ENCODE assay signal across 8 mouse cellular contexts in the genomic region with DNA sequence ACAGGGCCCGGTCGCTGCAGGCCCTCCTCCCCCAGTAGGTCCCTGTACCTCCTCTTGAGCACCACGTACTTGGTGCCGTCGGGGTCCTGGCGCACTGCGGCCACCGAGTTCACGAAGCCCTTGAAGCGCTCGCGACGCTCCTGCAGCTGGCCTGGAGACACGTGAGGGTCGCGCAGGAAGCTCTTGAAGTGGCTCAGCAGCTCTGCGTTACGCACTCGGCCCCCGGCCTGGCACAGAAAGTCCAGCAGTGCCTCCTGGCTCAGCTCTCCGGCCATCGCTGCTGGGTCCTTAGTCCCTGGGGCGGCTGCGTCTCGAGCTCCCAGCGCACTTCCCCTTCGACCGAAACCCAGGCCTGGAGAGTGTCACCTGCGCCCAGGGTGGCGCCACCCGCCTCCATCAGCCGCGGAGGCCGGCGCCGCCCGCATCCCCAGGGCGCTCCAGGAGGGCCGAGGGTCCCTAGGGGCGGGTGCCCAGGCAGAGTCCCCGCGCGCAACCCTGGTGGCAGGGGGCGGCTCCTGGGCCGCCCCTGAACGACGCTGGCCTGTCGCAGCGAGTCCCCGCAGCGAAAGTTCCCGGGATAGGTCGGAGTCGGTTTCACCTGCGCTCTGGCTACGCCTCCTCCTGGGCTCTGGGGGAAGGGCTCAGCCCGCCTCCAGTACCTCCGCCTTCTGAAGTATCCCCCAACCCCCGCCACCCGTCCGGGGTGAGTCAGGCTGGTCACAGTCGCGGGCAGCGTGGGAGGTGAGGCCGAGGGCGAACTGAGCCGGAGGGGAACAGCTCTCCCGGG. TPM values are rescaled to one million over a fixed set of nuclear protein-coding genes. Genes with fewer than 3 reads are reported as not detected.
DNase-seq lines count a peak whose midpoint lies in the region; ATAC-seq and TF ChIP-seq lines count a peak whose summit lies in the region.

TSS of gene Sowahb (minus strand) at position 439 of the 787 bp plus-strand sequence.

- peak within 1 kb of the TSS; percentile 97 for H3K4me2 ChIP-seq in hindbrain, embryonic 12.5 days (replicated peaks)

- H3K9ac ChIP-seq in hindbrain, embryonic 12.5 days = peak within 1 kb of the TSS; percentile 46

- no peak within 1 kb of the TSS for H3K27ac ChIP-seq in hindbrain, embryonic 12.5 days
- H3K27ac ChIP-seq in small intestine, adult 2 months (ENCODE audit: insufficient read depth, low read depth, low read length) = peak within 1 kb of the TSS; percentile 95

- H3K27me3 ChIP-seq in hindbrain, embryonic 12.5 days = peaks cover 77% of the 10 kb centered on the region
- H3K27me3 ChIP-seq in megakaryocyte, embryonic 14.5 days (replicated peaks) = peaks cover 91% of the 10 kb centered on the region
- no peaks in the 10 kb centered on the region; the same call in 1 of the 2 replicates for H3K27me3 ChIP-seq in small intestine, adult 2 months (ENCODE audit: control insufficient read depth, insufficient read depth, low read length)

- intact Hi-C loops in left cerebral cortex, postnatal 36 days (cut with DNase I) = no loop called here

- H3K36me3 ChIP-seq in hindbrain, embryonic 12.5 days = no peaks in the 10 kb centered on the region
- no peaks in the 10 kb centered on the region for H3K36me3 ChIP-seq in megakaryocyte, embryonic 14.5 days (replicated peaks; ENCODE audit: low read length)
- H3K36me3 ChIP-seq in small intestine, adult 2 months (ENCODE audit: control insufficient read depth, insufficient read depth, low read length) = no peaks in the 10 kb centered on the region

- peak within 1 kb of the TSS; percentile 49 for H3K4me3 ChIP-seq in hindbrain, embryonic 12.5 days
- peak within 1 kb of the TSS; percentile 90 for H3K4me3 ChIP-seq in megakaryocyte, embryonic 14.5 days (replicated peaks)
- H3K4me3 ChIP-seq in small intestine, adult 2 months (ENCODE audit: low read depth, low read length) = peak within 1 kb of the TSS; percentile 86

- peak; percentile 70 for ATAC-seq in hindbrain, embryonic 12.5 days (ENCODE audit: low FRiP score)

- peak; percentile 7 for DNase-seq in thymus, postnatal 36 days
- no peak for DNase-seq in thymus, postnatal 10 days (ENCODE audit: low spot score in 2 of 2)
- DNase-seq in embryo, embryonic 9.5 days (ENCODE audit: extremely low spot score) = peak; percentile 65
- DNase-seq in left cerebral cortex, postnatal 36 days (ENCODE audit: low spot score in 2 of 2) = peak; percentile 69 to 72
- no peak for DNase-seq in layer of hippocampus, adult 9-10 months (ENCODE audit: low spot score)

- H3K4me1 ChIP-seq in hindbrain, embryonic 12.5 days = peaks cover 18% of the 10 kb centered on the region
- peaks cover 43% of the 10 kb centered on the region for H3K4me1 ChIP-seq in megakaryocyte, embryonic 14.5 days
- peaks cover 1% of the 10 kb centered on the region; the same call in 1 of the 2 replicates for H3K4me1 ChIP-seq in small intestine, adult 2 months (ENCODE audit: control insufficient read depth, insufficient read depth, insufficient read length, low read length)

- no peaks in the 10 kb centered on the region for H3K9me3 ChIP-seq in hindbrain, embryonic 12.5 days (replicated peaks)
- peaks cover 4% of the 10 kb centered on the region; the same call in 1 of the 2 replicates for H3K9me3 ChIP-seq in megakaryocyte, embryonic 14.5 days

- no peak for TF ChIP-seq CTCF in small intestine, adult 2 months (IDR thresholded peaks at IDR 0.05; ENCODE audit: extremely low read depth, insufficient read length, insufficient replicate concordance, low read depth, low read length)

- peak; percentile 63; the same call in 1 of the 2 replicates for TF ChIP-seq POLR2A in small intestine, adult 2 months (IDR thresholded peaks at IDR 0.05; ENCODE audit: low read depth, low read length)

- WGBS in hindbrain, embryonic 12.5 days = under 1% methylated on average over 68 of the region's 68 CpGs
- WGBS in small intestine, adult 2 months = under 1% methylated on average over 67 of the region's 68 CpGs

RNA-seq across cellular contexts. Expression of gene Sowahb, which starts in this region (rescaled TPM):
- polyA plus RNA-seq in hindbrain, embryonic 12.5 days (2016; fragmentation: Nextera tagmentation; extraction: Ambion mirVana) = 0.14 and 0.31 TPM in 2 replicates
- 10 to 100 TPM; 17.7 to 22.5 TPM for total RNA-seq in left cerebral cortex, postnatal 36 days (2021)
- polyA plus RNA-seq in megakaryocyte, embryonic 14.5 days (2012; ENCODE audit: insufficient read depth, low replicate concordance) = 0.09 TPM in 1 of 2 replicates, not detected in the other
- 15.4 and 33.6 TPM in 2 replicates for polyA plus RNA-seq in small intestine, adult 2 months (2012; rRNA removed)

Comparison
In these comparisons a context has a peak if more than half of its experiments do, and no peak if none do; other contexts are left out.
1. RNA of gene Sowahb (polyA plus RNA-seq): 15.4 to 33.6 TPM in small intestine, adult 2 months; 0.14 to 0.31 TPM in hindbrain, embryonic 12.5 days and 0.09 TPM in megakaryocyte, embryonic 14.5 days; every median in the first group is over 10 times any median in the second.
2. DNase-seq: peak in thymus, postnatal 36 days (2 of 2), embryo, embryonic 9.5 days (single experiment) and left cerebral cortex, postnatal 36 days (2 of 2); none in thymus, postnatal 10 days (0 of 2) and layer of hippocampus, adult 9-10 months (single experiment).
3. Peak in ATAC-seq, H3K4me3 ChIP-seq, H3K9ac ChIP-seq and H3K4me2 ChIP-seq in hindbrain, embryonic 12.5 days; RNA of the gene not detected or under 1 TPM.
4. Peak in every context shown above with its lines, with median percentiles within 50 percentile points of each other: H3K4me3 ChIP-seq.